Mouse (Mus musculus): ENCODE measurements around the gene Atp6ap1l.
"Not testable (repeated sequence)": the region's sequence is repeated elsewhere in the genome, so short reads cannot be mapped to it uniquely, and the experiment has no call there.

Gene Atp6ap1l

DNA sequence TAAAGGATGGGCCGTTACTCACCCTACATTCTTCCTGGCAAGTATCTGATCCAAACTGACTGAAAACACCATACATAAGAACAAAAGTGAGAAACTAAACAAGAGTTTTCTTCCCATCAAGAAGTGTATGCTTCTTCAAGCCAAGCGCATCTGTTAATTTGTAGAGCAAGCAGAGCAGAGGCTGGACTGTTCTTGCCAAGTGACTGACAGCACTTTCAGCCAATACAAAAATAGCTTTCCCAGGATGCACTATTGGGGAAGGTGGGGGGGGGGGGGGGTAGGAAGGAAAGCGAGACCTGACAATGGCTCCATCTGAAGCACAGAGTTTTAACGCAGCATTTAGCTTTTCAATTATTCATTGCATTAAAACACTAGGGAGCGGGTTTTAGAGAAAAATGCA is at the start of gene Atp6ap1l:
TSS of gene Atp6ap1l (minus strand) at position 180 of the 400 bp plus-strand sequence.
- no peak for DNase-seq

DNA sequence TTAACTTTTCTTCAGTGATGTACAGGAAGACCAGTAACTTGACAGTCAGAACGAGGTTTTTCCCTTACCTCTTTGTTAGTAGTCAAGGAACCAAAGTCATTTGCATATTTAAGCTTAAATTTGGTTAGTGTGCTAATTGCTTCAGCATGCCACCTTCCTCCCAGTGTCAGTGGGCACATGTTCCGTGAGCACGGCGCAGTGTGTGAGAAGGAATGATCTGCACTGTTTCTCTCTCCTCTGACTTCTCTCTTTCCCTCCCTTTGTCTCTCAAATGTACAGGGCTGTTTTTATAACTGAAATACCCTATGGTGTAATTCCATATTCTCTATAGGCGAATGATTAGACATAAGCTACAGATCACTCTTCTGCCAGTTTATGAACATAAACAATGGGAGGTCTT is 34.4 kb upstream of the Atp6ap1l start:
- DNase-seq: no peak

DNA sequence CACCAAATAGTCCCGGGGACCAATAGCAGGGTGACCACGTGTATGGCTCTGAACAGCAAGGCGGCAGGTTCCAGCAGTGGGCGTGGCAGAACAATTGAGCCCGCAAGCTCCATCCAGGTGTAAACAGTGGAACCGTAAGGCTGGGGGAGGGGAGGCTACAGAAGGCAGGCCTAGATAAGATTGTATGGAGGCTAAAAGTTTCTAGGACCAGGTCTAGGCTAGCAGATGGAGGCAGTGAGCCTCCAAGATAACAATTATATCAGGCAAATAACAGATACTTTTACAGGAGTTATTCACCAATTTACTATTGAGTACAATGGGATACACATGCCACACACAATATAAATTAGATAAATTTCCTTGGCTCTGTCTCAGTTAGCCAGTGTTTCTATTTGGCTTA is 34.0 kb upstream of the Atp6ap1l start:
- DNase-seq: no peak

DNA sequence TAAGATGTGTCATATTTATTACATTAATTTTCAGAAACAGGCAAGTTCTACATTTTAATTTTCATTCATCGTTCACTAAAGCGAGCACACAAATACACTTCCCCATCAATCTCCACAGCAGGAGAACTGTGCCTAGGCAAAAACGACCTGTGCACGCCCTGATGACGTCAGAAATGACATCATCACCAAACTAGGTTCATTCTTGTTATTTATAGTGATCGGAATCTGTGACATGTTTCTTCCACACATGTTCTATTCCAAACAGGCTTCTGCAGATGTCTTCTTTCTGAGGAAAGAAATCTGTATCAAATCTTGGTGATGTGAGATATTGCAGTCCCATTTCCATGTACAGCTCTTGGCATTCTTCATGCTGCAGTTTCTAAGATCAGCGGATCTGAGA is 30.7 kb upstream of the Atp6ap1l start:
- DNase-seq: no peak

DNA sequence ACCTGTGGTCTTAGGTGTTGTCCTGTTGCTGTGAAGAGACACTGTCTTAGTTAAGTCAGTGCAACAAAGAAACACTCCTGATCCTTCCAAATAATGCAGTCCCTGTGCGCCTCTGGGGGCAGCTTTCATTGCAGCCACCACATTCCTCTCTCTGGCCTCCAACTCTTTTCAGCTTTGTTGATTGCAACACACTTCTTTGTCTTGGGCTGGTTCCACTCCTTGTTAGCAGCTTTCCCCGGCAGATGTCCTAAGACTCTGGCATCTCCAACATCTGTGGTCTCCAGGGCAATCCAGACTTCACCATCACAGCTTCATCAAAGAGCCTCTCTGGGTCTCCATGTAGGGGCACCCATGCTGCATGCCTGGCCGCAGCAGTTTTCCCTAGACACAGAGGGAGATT is 28.1 kb upstream of the Atp6ap1l start:
- DNase-seq: no peak

DNA sequence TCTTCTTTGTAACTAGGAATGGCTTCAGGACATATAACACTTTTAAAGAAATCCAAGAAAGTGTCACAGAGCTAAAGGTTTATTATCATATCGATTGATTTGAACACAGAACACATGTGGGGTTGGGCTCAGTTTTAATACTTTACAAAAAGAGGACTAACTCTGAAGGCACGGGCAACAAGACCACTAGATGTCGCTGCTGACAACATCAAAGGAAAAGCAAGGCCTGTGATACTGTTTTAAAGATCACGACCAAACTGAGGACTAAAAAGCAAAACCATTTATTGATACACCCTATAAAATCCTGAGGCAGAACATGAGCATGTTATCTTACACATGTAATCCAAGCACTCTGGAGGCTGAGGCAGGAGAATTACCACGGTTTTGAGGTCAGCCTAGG is 24.7 kb upstream of the Atp6ap1l start:
- peak; percentile 82 for DNase-seq

DNA sequence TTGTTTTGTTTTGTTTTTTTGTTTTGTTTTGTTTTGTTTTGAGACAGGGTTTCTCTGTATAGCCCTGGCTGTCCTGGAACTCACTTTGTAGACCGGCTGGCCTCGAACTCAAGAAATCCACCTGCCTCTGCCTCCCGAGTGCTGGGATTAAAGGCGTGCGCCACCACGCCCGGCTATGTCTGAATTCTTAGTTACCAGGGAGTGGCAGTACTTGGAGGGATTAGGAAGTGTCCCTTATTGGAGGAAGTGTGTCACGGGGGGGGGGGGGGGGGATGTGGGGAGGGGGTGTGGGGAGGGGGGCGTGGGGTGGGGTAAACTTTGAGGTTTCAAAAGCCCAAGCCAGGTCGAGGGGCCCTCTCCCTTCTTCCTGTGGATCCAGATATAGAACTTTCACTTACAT is 23.1 kb upstream of the Atp6ap1l start:
- DNase-seq: not testable (repeated sequence)

DNA sequence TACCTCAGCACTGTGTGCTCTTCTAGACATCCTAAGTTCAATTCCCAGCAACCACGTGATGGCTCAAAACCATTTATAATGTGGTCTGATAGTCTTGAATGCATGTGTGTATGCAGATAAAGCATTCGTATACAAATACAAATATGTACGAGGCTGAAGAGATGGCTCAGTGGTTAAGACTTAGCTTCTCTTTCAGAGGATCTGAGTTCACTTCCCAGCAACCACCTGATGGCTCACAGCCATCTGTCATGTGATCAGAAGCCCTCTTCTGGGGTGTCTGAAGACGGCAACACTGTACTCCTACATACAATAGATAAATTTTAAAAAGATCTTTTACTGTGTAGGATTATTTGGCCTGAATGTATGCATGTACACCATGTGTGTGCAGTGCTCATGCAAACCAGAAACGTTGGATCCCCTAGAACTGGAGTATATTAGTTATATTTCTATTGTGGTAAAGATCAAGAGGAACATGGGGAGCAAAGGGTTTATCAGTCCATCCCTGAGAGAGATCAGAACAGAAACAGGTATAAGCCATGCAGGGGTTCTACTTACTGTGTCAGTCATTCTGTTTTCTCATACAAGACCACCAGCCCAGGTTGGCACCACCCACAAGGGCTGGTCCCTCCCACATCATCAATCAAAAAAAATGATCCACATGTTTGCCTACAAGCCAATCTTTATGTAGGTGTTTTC is 21.9 kb upstream of the Atp6ap1l start:
- DNase-seq: no peak

DNA sequence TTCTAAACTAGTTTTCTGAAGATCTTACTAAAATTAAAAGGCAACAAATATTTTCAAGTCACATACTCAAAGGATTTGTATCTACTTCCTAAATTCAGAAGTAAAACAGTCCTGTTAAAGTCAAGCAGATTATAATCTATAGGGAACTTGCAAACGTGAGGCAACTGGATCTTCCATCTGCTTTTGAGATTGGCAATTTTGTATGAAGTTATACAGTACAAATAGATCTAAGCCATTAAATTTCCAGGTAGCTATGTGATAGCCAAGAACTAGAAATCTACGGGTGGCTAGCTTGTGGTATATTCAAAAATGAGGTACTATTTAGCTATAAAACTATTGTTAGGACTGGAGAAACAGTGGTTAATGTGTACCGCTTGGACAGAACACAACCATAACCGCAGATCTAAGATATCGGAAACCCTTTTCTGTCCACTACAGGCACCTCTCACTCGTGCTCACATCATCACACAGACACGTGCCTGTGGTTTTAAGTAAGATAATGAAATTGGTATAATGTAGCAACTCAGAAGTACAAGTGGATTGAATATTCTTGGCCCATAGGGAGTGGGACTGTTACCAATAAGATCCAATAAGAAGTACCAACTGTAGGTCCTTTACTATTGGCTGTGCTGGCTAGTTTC is 21.1 kb upstream of the Atp6ap1l start:
- no peak for DNase-seq

DNA sequence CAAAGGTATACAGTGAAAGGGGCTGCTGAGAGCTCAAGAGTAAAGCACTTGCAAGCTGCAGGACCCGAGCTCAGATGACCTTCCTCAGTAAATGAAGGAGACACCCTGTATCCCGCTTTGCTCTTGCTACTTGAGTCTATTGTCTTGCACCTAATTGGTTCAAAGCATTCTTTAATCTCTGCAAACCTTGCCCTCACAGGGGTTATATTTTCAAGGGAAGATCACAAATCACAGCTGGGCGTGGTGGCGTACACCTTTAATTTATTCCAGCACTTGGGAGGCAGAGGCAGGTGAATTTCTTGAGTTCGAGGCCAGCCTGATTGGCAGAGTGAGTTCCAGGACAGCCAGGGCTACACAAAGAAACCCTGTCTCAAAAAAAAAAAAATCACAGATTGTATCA is 20.0 kb upstream of the Atp6ap1l start:
- DNase-seq: no peak

DNA sequence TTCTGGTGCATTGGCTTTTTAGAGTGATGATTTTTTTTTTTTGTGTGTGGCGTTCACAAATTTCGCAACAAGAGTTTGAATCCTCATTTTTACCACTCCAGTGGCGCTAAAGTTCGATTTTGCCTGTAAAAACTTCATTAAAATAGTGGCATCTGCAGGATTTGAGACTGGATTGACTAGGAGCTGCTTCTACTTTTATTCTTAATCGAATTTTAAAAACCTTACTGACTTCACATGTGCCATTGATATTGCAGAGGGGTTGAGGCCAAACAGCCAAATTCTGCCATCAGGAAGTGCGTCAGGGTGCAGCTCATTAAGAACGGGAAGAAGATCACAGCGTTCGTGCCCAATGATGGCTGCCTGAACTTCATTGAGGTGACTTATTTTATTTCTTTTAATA is 18.9 kb upstream of the Atp6ap1l start:
- no peak for DNase-seq

DNA sequence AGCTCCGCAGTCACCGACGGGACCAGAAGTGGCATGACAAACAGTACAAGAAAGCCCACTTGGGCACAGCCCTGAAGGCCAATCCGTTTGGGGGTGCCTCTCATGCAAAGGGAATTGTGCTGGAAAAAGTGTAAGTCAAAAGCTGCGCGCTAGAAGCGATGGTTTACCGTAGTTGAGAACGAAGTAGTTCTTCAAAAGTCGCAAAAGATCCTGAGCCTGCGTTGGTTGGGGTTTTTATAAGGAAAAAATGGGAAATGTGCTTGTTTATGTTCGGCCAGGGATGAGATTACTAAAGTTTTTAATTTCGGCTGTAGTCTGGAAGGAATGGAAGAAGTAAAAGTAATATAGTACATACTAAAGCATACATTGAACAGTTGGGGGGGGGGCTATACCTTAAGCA is 18.5 kb upstream of the Atp6ap1l start:
- DNase-seq: not testable (repeated sequence)

DNA sequence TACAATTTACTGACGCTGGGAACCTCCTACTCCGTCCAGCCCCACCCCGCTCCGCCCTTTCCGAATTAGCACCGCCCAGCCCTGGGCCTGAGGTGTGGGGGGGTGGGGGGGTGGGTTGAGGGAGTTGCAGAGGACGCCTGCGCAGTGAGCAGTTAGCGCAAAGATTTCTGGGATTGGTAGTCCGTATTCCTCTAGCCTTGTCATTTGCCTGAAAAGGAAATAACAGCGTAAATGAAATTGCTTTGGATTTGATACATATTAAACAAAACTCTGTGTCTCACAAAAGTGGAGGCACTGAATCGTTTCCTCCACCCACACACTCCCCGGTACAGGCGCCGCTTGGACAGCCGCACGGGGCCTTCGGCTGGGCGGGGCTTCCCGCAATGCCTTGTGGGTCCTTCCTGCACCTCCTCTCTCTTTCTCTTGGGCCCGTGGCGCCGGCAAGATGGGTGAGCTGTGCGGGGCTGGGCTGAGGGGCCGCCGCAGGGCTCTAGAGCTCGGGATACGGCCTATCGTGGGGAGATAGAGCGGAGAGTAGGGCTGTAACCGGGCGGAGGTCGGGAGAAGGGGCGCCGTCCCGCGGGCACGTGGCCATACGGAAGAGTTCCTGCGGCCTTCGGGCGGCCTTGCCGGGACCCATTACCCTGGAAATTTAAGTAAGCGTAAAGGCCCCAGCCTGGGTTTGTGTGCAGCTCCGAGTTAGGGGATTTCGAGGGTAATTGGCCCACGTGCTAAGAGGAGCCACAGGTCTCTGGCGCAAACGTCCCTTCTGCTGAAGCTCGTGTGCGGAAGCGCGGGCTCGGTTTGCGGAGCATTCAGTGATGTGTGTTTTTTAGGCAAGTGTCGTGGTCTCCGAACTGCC is 17.8 kb upstream of the Atp6ap1l start, which contains the start of gene Rps23:
TSS of gene Rps23 (plus strand) at position 208 of the 862 bp plus-strand sequence.
- peak; percentile 85 for DNase-seq

DNA sequence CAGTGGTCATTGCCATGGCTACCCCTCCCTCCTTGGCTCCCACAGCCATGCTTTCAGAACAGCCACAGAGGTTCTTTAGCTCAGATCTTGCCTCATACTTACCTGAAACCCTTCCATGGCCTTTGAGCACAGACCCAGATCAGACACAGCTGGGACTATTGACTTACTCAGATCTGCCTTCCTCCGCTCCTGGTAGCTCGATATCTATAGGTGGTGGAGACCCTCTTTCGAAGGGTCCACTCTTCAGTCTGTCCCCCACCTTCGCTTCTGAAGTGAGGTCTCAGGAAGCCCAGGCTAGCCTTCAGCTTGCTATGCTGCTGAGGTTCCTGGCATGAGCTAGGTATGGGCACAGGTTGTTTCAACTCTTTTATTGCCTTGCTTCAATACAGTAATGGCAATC is 9.6 kb upstream of the Atp6ap1l start:
- no peak for DNase-seq

DNA sequence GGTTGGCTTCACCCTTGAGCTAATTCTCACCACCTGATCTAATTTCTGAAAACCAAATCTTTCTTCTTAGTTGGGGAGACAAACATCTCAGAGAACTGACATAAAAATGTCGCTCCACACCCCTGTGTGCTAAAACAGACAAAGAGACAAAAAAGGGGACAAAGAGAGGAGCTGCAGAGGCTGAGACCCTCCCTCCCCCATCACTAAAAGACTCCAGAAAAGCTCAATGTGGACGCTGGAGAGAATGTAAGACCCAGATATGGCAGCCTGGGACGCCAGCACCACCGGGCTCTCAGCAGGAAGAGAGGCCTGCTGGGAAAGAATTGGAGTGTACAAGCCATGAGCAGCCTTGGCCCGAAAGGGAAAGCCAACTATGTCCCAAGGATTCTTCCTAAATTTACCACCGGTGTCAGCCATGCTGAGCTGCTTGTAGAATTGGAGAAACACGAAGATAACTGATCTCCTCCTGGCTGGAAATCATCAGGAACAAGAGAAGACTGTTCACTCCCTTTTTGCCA is 8.6 kb upstream of the Atp6ap1l start:
- peak; percentile 35 for DNase-seq

DNA sequence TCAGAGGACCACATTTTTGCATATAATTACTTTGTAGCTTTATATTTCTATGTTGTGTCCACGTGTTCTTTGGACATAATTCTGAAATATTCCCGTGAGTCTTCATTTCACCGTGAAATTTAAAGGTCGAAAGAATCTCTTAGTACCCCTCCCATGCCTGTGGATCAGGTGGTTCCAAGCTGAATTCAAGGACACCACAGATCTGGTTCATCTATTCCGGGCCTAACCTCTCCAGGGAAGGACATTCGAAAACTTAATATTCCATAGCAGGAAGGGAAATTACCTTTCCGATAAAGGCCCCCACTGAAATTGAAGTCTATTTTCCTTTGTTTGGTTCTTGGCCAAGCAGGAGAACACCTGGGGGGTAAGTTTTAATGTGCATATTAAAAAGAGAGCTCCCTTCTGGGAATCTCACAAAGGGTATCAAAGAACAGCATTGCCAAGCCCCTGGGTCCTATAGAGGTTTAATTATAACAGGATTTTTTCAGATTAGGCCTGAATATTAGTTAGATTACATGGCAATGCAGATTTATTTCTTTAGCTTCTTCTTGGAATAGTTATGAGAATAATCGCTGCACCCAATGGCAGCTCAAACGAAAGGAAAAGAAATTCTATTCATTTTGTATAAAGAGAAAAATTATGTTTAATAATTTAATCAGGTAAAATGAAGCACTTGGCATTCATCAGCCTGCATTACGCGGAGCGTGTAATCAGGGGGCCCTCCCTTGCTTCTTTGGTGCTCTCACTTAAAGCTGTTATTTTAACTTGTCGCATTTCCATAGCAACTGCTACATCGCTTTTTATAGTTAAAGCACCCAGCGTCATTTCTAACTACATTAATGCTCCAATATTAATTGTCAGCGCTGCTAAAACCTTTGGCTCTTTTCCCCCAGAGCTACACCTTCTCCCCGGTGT is 7.9 kb upstream of the Atp6ap1l start:
- DNase-seq: no peak

DNA sequence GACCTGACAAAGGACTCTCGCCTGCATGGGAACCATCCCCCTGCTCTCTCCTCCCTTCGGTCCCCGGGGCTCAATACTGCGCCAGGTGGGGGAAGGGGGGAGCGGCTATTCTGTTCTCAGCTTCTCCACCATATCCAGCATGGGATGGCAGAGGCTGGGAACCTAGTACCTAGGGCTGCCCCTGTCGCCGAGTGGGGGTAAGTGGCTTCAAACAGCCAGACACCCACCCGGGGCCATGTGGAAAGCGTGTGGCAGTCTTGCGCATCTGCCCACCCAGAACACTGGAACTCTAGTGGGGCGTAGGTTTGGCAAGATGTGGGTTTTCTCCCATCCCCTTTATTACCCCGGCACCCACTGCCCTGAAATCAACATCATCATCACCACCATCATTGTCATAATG is 2.2 kb upstream of the Atp6ap1l start:
- DNase-seq: no peak

DNA sequence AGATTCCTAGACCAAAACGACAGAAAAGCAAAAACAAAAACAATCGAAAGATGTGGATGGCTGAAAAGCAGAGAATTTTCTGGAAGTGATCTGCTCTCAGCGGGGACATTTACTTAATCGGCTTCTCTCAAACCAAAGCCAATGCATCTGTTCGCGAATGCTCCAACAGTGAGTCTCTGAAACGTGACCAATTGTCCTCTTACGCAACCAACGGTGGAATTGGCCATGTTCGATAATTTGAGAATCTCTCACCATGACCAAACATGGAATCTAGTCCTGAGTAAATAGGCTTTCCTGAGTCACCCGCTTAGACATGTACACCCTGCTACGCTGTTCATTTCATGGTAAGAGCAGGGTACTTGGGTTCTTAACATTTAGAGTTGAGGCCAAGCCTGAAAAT is 8.3 kb downstream of the Atp6ap1l start:
- DNase-seq: no peak

DNA sequence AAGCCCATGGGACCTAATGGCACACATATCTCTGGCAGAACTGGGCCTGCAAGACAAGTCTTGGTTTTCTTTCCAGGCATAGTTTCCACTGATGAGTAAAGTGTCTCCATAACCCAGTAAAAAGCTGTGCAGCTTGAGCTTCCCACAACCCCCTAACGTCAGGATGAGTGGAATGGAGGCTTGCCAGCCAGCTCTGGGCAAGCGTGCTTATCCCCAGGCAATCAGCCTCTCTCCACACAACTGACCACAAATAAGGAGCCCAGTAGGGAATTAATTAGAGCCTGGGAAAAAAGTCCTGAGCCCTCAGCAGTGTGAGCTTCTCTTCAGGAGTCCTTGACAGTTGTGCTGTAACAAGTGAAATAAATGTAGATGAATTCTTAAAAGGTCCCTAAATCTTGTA is 9.1 kb downstream of the Atp6ap1l start:
- DNase-seq: peak; percentile 56

DNA sequence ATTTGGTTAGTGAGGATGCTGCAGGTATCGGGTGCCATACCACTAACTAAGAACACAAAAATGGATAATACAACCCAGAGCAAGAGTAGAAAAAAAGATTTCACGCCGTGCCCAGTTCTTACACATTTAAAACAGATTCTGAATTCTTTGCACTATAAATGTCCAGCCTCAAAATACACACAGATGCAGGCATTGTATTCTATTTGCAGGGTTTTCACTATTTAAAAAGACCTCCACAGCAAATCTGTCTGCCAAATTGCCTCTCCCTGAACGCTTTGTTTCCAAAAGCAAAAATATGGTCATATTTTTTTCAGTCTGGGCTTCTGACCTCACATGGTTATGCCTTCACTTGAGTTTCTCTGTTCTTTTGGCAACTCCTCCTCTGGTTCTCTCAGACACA is 10.3 kb downstream of the Atp6ap1l start:
- no peak for DNase-seq

DNA sequence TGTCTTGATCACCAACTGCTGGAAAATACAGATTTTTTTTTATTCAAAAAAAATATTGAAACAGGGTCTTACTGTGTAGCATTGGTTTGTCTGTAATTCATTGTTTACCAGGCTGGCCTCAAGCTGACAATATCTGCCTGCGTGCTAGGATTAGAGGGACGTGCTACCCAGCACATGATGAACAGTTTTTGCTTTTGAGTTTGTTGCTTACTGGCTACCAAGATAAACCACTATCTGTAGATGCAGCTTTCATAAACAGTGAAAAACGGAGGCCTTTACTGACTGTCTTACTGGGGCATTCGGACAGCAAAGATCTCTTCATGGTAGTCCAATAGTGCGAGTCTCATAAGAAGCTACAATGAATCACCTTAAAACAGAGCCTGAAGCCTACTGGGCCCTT is 15.0 kb downstream of the Atp6ap1l start:
- DNase-seq: no peak

DNA sequence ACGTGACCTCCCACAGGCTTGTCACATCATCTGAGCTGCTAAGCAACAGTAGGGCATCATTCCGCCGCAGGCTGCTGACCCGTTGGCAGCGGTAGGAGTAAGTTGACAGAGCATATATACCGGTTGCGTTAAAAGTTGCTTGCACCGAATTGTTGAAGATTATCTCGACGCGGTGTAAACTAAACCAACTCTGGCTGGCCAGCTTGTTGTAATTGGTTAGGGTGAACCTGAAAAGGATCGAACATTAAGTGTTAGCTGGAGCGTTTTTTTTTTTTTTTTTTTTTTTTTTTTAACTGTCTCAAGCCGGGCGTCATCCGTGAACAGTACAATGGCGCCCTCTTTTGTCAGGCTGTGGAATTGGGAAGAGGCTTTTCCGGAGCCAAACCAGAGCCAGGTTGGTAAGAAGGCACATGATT is 18.6 kb downstream of the Atp6ap1l start:
- peak; percentile 77 for DNase-seq

All from right cerebral cortex, postnatal 4 days (tissue).